Mouse (Mus musculus): ENCODE measurements around the gene Hoxd8. TPM values are rescaled to one million over a fixed set of nuclear protein-coding genes. Genes with fewer than 3 reads are reported as not detected.

Hoxd8 gene
- polyA plus RNA-seq (2016; fragmentation: Nextera tagmentation; extraction: Ambion mirVana): 11.6 and 17.4 TPM in 2 replicates

DNA sequence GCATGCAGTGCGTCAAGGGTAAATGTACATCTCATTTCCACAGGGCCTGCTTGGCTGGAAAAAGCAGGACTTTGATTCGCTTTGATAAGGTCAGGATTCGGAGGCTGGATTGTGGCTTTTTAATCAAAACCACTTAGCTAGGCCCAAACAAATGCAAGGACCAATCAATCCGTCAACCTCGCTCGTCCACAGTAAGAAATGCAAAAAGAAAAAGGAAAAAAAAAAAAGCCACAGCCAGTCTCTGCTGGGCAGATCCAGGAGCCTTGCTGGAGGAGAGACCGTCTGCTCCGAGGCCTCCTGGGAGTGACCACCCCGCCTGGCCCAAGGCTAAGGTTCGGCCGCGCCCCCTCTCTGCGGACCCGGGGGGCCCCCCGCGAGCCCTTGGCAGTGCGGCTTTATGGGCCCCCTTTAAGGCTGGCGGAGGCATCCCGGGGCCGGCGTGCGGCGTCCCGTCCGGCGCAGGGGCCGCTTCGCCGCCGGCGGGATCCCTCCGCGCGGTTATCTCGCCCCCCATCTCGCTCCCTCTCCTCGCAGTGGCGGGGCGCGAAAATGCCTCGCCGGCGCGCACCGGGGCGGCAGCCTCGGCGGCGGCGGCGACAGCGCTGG is at the start of gene Hoxd8:
Gene Hoxd8 (plus strand): TSS at position 223 of the 606 bp plus-strand sequence.
- Histone ChIP-seq H3K4me3 (peak within 1 kb of the TSS; percentile 80), H3K27me3 (ENCODE audit: low read depth, poor library complexity, severe bottlenecking) (peaks cover 47% of the 10 kb centered on the region), H3K36me3 (peaks cover 3% of the 10 kb centered on the region; the same call in 1 of the 2 replicates), H3K4me1 (peaks cover 78% of the 10 kb centered on the region), H3K27ac (peak within 1 kb of the TSS; percentile 99), H3K9me3 (replicated peaks) (no peaks in the 10 kb centered on the region)
- 1% methylated on average over 52 of the region's 52 CpGs for WGBS
- DNase-seq (ENCODE audit: low spot score): peak; percentile 93

DNA sequence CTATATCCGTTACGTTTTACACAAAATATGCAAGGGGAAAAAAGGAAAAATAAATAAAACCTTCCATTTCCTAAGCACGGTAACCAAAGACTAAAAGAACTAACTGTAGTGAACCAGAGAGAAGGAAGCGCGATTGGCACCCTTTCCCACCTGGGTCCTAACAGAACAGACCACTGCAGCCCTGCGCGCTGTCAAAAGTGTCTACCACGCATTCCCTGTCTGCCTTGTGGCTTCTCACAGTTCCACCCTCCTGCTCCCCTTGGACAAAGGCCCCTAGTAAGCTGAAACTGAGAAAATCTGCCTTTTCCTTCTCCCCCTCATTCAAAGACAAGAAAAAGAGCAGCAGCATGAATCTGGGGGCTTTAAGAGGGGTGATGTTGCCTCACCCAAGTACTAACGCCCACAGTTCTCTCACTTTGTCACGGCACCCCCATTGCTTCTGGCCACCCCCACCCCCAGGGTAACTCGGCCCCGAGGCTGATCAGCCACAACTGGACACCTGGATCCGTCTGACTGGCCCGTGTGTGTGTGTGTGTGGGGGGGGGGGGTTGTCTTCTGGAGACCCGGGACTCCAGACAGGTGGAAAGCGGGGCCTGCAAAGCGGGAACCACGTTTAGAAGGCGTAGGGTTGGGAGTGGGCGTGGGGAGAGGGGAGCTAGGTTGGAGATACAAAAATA is 49.5 kb upstream of the Hoxd8 start:
- Histone ChIP-seq H3K9me3 (replicated peaks) (no peaks in the 10 kb centered on the region), H3K4me1 (peaks cover 48% of the 10 kb centered on the region), H3K36me3 (no peaks in the 10 kb centered on the region), H3K4me3 (peak overlapping the region; percentile 51), H3K27ac (peak overlapping the region; percentile 72), H3K27me3 (ENCODE audit: low read depth, poor library complexity, severe bottlenecking) (peaks cover 98% of the 10 kb centered on the region)
- DNase-seq (ENCODE audit: low spot score): peak; percentile 51
- WGBS: 5% methylated on average over 20 of the region's 20 CpGs

DNA sequence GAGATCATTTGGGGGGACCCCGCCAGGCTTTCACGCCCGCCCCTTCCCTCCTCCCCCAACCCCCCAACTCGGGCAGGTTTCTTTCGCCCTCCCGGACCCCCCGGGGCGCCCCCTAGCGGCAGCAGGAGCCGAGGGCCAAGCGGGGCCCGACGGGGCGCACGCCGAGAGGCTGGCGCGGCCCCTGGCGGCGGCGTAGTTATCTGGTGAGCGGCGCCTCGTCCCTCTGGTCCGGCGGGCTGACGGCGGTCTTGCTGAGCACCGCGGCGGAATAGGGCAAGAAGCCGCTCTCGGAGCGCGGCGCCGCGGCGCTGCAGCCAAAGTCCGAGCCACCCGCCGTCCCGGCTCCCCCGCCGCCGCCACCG is 49.0 kb upstream of the Hoxd8 start:
- 1% methylated on average over 47 of the region's 47 CpGs for WGBS
- peaks cover 98% of the 10 kb centered on the region for H3K27me3 ChIP-seq (ENCODE audit: low read depth, poor library complexity, severe bottlenecking)
- H3K27ac ChIP-seq: peak overlapping the region; percentile 72
- peak; percentile 72 for DNase-seq (ENCODE audit: low spot score)
- peak overlapping the region; percentile 51 for H3K4me3 ChIP-seq
- H3K4me1 ChIP-seq: peaks cover 43% of the 10 kb centered on the region
- H3K9me3 ChIP-seq (replicated peaks): no peaks in the 10 kb centered on the region
- no peaks in the 10 kb centered on the region for H3K36me3 ChIP-seq

DNA sequence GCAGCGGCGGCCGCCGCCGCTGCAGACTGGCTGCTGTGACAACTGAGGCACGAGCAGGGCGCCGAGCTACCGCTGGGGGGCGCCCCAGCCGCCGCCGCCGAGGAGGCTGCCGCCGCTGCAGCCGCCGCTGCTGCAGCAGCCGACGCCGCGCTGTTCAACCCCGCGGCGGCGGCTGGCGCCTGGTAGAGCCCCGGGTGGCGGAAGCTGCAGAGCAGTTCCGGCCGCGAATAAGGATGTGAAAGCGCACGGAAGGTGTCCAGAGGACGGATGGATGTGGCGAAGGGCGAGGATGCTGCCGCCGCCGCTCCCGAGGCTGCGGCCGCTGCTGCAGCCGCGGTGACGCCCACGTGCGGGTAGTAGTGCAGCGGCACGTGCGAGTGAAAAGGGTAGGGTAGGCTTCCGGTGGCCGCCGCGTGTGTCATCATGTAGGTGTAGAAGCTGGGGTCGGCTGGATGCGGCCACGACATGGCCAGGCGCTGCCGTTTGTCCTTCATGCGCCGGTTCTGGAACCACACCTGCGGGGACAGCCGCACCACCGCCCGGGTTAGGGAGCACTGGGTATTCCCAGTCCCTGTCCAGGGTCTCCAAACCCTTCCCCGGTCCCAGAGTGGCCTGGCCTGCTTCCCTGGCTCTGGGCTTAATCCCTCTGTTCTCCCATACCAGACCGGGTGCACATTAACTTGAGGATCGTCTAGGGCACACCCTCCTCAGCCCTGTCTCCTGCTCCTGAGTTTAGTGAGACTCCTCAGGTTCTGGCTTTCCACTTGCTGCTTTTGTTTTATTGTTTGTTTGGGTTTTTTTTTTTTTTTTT is 48.4 kb upstream of the Hoxd8 start:
- Histone ChIP-seq H3K36me3 (no peaks in the 10 kb centered on the region), H3K27me3 (ENCODE audit: low read depth, poor library complexity, severe bottlenecking) (peaks cover 99% of the 10 kb centered on the region), H3K27ac (peak overlapping the region; percentile 72), H3K9me3 (replicated peaks) (no peaks in the 10 kb centered on the region), H3K4me1 (peaks cover 41% of the 10 kb centered on the region), H3K4me3 (peak overlapping the region; percentile 51)
- WGBS: under 1% methylated on average over 69 of the region's 69 CpGs
- peak; percentile 76 for DNase-seq (ENCODE audit: low spot score)

DNA sequence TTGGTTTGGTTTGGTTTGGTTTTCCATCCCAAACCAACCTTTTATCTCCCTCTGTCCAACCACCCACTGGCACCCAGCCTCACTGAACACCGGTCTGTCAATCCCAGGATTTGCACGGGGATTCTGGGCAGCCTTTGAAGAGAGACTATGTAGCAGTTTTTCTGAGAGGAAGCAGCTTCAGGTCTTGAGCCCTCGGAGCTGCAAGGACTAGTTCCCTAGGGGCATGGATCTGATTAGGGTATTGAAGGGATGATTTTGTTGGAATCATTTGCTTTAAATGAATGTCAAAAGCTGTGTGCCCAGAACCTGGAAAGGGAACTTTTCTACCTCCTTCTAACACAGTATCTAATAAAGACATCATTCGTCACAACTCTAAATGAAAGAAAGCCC is 47.8 kb upstream of the Hoxd8 start:
- peak overlapping the region; percentile 25; the same call in 1 of the 2 replicates for H3K27ac ChIP-seq
- H3K9me3 ChIP-seq (replicated peaks): no peaks in the 10 kb centered on the region
- 5% methylated on average over 4 of the region's 4 CpGs for WGBS
- DNase-seq (ENCODE audit: low spot score): peak; percentile 53
- H3K4me1 ChIP-seq: peaks cover 44% of the 10 kb centered on the region
- H3K4me3 ChIP-seq: peak overlapping the region; percentile 51; the same call in 1 of the 2 replicates
- no peaks in the 10 kb centered on the region for H3K36me3 ChIP-seq
- peaks cover 99% of the 10 kb centered on the region for H3K27me3 ChIP-seq (ENCODE audit: low read depth, poor library complexity, severe bottlenecking)

DNA sequence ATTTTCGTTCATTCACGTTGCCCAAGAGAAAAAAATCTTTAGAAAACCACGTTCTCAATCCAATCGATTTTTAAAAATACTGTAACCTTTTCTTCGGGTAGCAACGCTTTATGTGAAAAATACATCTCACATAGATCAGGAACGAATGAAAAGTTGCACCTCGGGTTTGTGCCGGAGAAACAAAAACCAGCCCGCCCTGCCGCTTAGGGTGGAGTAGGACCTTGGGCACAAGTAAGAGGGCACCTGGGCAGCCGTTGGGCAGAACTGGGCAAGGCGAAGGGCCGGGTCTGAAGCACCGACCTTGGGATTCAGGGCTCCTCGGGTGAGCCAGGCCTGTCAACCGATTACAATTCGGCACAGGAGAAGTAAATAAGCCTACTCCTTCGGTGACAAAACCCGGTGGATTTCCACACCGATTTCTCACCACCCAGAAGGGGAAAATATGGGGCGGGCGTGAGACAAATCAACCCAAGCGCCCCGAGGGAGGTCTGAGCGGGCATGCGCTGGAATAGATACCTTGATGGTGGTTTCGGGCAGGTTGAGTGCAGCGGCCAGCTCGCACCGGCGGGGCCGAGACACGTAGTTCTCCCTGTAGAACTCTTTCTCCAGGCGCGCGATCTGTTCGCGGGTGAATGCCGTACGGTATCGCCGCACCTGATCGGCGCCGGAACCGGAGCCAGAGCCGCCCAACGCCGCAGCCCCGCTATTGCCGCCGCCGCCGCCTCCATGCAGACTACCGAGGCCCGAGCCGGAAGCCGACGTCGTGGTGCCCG is 47.0 kb upstream of the Hoxd8 start:
- Histone ChIP-seq H3K27ac (peak overlapping the region; percentile 73; the same call in 1 of the 2 replicates), H3K4me1 (peaks cover 48% of the 10 kb centered on the region), H3K9me3 (replicated peaks) (no peaks in the 10 kb centered on the region), H3K4me3 (peak overlapping the region; percentile 48), H3K36me3 (no peaks in the 10 kb centered on the region), H3K27me3 (ENCODE audit: low read depth, poor library complexity, severe bottlenecking) (peaks cover 99% of the 10 kb centered on the region)
- peak; percentile 77 for DNase-seq (ENCODE audit: low spot score)
- WGBS: 3% methylated on average over 62 of the region's 62 CpGs

DNA sequence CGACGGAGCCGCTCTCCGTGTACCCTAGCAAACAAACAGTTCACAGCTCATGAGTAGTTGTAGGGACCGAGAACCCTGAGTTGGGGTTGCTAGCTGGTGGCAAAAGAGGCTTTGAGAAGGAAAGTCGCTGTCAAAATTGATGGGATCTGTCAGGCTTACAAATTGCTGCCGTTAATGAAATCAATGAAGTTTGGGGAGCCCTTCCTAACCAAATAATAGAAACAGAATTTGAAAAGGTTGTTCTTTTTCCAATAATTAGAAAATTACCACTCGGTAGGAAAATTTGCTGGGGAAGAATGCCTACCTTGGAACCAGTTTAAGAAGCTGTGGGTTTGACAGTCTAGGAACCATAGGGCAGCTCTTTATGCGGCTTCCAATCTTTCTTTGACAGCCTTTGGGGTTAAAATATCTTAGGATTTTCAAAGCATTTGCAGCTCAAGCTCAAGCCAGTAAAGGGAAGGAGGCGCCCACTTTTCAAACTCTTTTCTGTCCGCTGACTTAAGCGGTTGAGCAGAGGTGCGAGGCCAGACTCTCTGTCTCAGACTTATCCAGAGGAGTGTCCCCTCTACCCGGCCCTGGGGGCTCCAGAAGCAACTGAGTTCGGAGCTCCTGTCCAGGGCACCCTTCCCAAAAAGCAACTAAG is 46.3 kb upstream of the Hoxd8 start:
- Histone ChIP-seq H3K9me3 (replicated peaks) (no peaks in the 10 kb centered on the region), H3K27ac (peak overlapping the region; percentile 73), H3K4me1 (peaks cover 49% of the 10 kb centered on the region), H3K4me3 (peak overlapping the region; percentile 48), H3K36me3 (no peaks in the 10 kb centered on the region), H3K27me3 (ENCODE audit: low read depth, poor library complexity, severe bottlenecking) (peaks cover 99% of the 10 kb centered on the region)
- DNase-seq (ENCODE audit: low spot score): no peak
- WGBS: under 1% methylated on average over 15 of the region's 15 CpGs

DNA sequence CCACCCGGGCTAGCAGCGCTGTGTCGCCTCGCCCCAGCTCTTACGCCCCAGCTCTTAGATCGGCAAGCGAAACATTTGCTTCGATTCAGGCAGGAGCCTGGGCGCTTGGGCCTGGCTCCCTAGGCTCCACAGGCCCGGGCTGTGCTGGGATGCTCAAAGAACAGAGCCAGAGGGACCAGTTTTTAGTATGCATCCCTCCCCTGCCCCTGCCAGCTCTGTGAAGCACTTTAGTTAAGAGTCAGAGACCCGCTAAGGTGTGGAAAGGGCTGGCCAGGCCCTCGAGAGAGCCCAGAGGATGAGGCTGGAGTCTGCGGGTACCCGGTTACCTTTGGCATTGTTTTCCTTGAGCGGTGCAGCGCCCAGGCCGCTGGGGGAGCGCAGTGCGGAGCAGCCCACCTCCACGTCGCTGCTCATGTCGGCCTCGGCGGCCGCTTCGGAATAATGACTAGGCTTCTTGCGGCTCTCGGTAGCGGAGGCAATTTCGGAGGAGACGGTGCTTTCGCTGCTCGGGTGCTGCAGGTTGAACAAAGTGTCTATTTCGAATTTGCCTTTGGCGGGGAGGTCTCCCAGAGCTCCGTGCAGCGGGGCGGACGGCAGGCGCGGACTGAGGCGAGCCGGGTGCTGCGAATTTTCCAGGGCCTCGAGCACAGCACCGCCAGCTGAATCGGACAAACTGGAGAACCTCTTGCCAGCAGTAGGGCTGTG is 45.6 kb upstream of the Hoxd8 start:
- Histone ChIP-seq H3K27ac (peak overlapping the region; percentile 73), H3K4me3 (peak overlapping the region; percentile 48), H3K4me1 (peaks cover 54% of the 10 kb centered on the region), H3K27me3 (ENCODE audit: low read depth, poor library complexity, severe bottlenecking) (peaks cover 100% of the 10 kb centered on the region), H3K36me3 (no peaks in the 10 kb centered on the region), H3K9me3 (replicated peaks) (no peaks in the 10 kb centered on the region)
- DNase-seq (ENCODE audit: low spot score): peak; percentile 78
- under 1% methylated on average over 47 of the region's 47 CpGs for WGBS

DNA sequence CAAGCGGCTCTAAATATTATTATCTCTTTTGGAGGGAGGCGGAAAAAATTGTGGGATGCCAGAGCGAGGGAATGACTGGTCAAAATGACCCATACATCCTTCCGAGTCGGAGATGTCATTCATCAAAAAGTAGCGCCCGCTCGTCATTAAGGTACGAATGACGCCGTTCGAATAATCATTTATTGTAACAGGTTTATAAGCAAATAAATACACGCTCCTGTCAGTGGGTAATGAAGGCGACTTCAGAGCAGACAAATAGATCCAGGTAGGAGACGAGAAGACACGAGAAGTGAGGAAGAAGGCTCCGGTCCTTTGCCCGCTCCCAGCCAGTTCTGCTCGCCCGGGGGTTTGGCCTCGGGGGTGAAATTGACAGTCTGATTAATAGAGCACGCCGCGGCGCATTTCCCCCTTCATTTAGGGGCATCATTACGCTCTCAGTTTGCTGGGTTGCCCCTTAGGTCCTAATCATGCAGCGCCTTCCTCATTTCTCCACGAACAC is 44.9 kb upstream of the Hoxd8 start, which contains the start of gene Evx2:
Gene Evx2 (minus strand): TSS at position 51 of the 499 bp plus-strand sequence.
- H3K4me1 ChIP-seq: peaks cover 54% of the 10 kb centered on the region
- peak within 1 kb of the TSS; percentile 48 for H3K4me3 ChIP-seq
- no peaks in the 10 kb centered on the region for H3K9me3 ChIP-seq (replicated peaks)
- WGBS: under 1% methylated on average over 28 of the region's 28 CpGs
- H3K27ac ChIP-seq: peak within 1 kb of the TSS; percentile 73
- no peaks in the 10 kb centered on the region for H3K36me3 ChIP-seq
- H3K27me3 ChIP-seq (ENCODE audit: low read depth, poor library complexity, severe bottlenecking): peaks cover 100% of the 10 kb centered on the region
- peak; percentile 65 for DNase-seq (ENCODE audit: low spot score)

DNA sequence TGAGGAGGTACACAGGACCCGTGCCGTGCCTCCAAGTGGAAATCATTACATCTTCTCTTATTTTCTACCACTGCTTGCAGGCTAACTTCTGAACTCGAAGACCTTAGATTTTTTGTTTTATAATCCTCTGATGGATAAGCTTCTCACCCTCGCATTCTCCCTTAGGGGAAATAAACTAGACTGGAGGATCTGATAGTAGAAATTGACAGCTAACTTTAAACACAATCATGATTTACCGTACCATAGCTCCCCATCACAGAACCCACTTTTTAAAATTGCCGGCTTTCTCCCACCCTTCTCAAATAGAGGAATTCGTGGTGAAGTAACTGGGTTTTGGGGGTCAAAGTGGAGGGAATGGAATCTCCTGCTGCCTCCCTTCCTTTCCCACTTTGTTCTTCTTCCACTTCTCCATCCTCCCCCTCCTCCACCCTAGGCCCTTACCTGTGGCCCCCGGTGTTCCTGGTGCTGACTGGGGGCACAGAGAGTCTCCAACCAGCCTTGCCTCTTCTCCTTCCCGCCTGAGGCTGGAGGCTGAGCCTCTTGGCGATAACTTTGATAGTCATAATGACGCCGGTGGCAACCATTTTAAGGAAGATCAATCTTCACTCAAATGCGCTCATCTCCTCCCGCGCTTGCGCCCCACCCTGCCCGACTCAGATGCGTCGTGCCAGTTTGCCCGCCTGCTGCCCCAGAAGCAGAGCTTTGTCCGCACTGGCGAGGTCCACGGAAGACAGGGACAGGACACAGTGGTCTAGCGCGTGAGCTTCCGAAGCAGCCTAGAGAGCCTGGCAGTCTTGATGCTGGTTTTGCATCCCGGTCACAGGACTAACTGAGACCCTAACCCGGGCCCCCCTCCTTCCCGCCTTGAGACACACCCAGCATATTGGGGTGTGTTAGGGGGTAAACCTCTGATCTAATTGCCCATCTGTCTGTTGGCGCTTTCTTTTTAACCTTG is 43.7 kb upstream of the Hoxd8 start:
- peaks cover 44% of the 10 kb centered on the region for H3K4me1 ChIP-seq
- DNase-seq (ENCODE audit: low spot score): peak; percentile 59
- H3K27ac ChIP-seq: peak overlapping the region; percentile 56; the same call in 1 of the 2 replicates
- WGBS: 1% methylated on average over 30 of the region's 30 CpGs
- H3K27me3 ChIP-seq (ENCODE audit: low read depth, poor library complexity, severe bottlenecking): peaks cover 100% of the 10 kb centered on the region
- no peaks in the 10 kb centered on the region for H3K9me3 ChIP-seq (replicated peaks)
- peak overlapping the region; percentile 48 for H3K4me3 ChIP-seq
- H3K36me3 ChIP-seq: no peaks in the 10 kb centered on the region

All from limb, embryonic 10.5 days (tissue).